Mouse (Mus musculus): Measurements from ENCODE around the gene Gcnt4. TPM values are rescaled to one million over a fixed set of nuclear protein-coding genes. Genes with fewer than 3 reads are reported as not detected.

Gcnt4 gene
- polyA plus RNA-seq, 1 experiment = 5.6 TPM

GRCm38 (mm10) chr13:96928432-96929039 is 4.0 kb downstream of the Gcnt4 start:
- H3K79me2 ChIP-seq (ENCODE audit: control insufficient read depth, insufficient read depth) = peaks cover 78% of the 10 kb centered on the region
- TF ChIP-seq MYOG (IDR thresholded peaks at IDR 0.05; ENCODE audit: control insufficient read depth, extremely low read depth, insufficient read length) = no peak
- TF ChIP-seq MYOD1 (IDR thresholded peaks at IDR 0.05; ENCODE audit: control insufficient read depth, insufficient read length, low read depth) = peak; percentile 54
- TF ChIP-seq MAX (IDR thresholded peaks at IDR 0.05) = no peak
- no peak for TF ChIP-seq CEBPB (IDR thresholded peaks at IDR 0.05; ENCODE audit: low read depth)
- TF ChIP-seq USF1 (IDR thresholded peaks at IDR 0.05; ENCODE audit: low read depth) = no peak
- no peak for TF ChIP-seq CTCF (IDR thresholded peaks at IDR 0.05; ENCODE audit: control insufficient read depth, insufficient read depth, insufficient read length)
- TF ChIP-seq FOSL1 (IDR thresholded peaks at IDR 0.05; ENCODE audit: insufficient read depth, low read length, poor library complexity, severe bottlenecking) = peak; percentile 6

GRCm38 (mm10) chr13:96932745-96933144 is 8.3 kb downstream of the Gcnt4 start:
- TF ChIP-seq MAX (IDR thresholded peaks at IDR 0.05) = no peak
- TF ChIP-seq USF1 (IDR thresholded peaks at IDR 0.05; ENCODE audit: low read depth) = no peak
- no peak for TF ChIP-seq MYOG (IDR thresholded peaks at IDR 0.05; ENCODE audit: control insufficient read depth, extremely low read depth, insufficient read length)
- no peak for TF ChIP-seq FOSL1 (IDR thresholded peaks at IDR 0.05; ENCODE audit: insufficient read depth, low read length, poor library complexity, severe bottlenecking)
- TF ChIP-seq CTCF (IDR thresholded peaks at IDR 0.05; ENCODE audit: control insufficient read depth, insufficient read depth, insufficient read length) = no peak
- no peak for TF ChIP-seq CEBPB (IDR thresholded peaks at IDR 0.05; ENCODE audit: low read depth)
- TF ChIP-seq MYOD1 (IDR thresholded peaks at IDR 0.05; ENCODE audit: control insufficient read depth, insufficient read length, low read depth) = no peak
- H3K27me3 ChIP-seq (ENCODE audit: control insufficient read depth, insufficient read depth, insufficient read length) = no peaks in the 10 kb centered on the region

More at GRCm38 (mm10) chr13:96928432-96929039, 4.0 kb downstream of the Gcnt4 start:
- no peak overlapping the region for H3ac ChIP-seq (ENCODE audit: control insufficient read depth, insufficient read length, low read depth)
- H3K4me3 ChIP-seq (ENCODE audit: insufficient read depth, poor library complexity, severe bottlenecking) = no peak overlapping the region
- H3K36me3 ChIP-seq (ENCODE audit: control insufficient read depth, insufficient read depth) = peaks cover 12% of the 10 kb centered on the region
- no peaks in the 10 kb centered on the region for H3K27me3 ChIP-seq (ENCODE audit: control insufficient read depth, insufficient read depth, insufficient read length)
- peaks cover 38% of the 10 kb centered on the region for H3K79me3 ChIP-seq (ENCODE audit: low read depth)

DNA sequence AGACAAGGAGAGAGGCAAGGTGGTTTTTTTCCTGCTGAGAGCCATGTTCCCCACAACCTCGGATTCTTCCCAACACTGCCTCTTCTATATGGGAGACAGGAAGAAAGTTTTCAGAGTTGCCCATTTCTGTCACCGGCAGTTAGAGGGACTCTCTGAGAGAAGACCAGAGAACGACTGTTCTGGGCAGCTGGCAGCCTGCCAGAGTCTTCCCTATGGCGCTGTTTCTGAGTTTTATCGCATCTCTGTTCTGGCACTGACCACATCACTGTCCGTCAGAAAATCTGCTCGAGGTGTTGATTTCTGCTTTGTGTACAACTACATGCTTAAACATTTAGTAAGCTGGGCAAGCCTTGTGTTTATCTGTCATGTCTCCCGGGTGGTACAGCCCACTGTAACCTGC is 8.9 kb downstream of the Gcnt4 start:
- TF ChIP-seq FOSL1 (IDR thresholded peaks at IDR 0.05; ENCODE audit: insufficient read depth, low read length, poor library complexity, severe bottlenecking) (no peak), MYOD1 (IDR thresholded peaks at IDR 0.05; ENCODE audit: control insufficient read depth, insufficient read length, low read depth) (no peak)
- Histone ChIP-seq H3K36me3 (ENCODE audit: control insufficient read depth, insufficient read depth) (peaks cover 22% of the 10 kb centered on the region), H3ac (ENCODE audit: control insufficient read depth, insufficient read length, low read depth) (no peak overlapping the region), H3K79me3 (ENCODE audit: low read depth) (peaks cover 22% of the 10 kb centered on the region), H3K27me3 (ENCODE audit: control insufficient read depth, insufficient read depth, insufficient read length) (no peaks in the 10 kb centered on the region), H3K4me3 (ENCODE audit: insufficient read depth, poor library complexity, severe bottlenecking) (no peak overlapping the region), H3K79me2 (ENCODE audit: control insufficient read depth, insufficient read depth) (peaks cover 52% of the 10 kb centered on the region)

More at GRCm38 (mm10) chr13:96932745-96933144, 8.3 kb downstream of the Gcnt4 start:
- no peak overlapping the region for H3K4me3 ChIP-seq (ENCODE audit: insufficient read depth, poor library complexity, severe bottlenecking)
- peaks cover 22% of the 10 kb centered on the region for H3K36me3 ChIP-seq (ENCODE audit: control insufficient read depth, insufficient read depth)
- H3ac ChIP-seq (ENCODE audit: control insufficient read depth, insufficient read length, low read depth) = no peak overlapping the region
- peaks cover 22% of the 10 kb centered on the region for H3K79me3 ChIP-seq (ENCODE audit: low read depth)
- peaks cover 52% of the 10 kb centered on the region for H3K79me2 ChIP-seq (ENCODE audit: control insufficient read depth, insufficient read depth)

- no peak overlapping the region for H3K4me3 ChIP-seq (ENCODE audit: insufficient read depth, poor library complexity, severe bottlenecking)
- H3ac ChIP-seq (ENCODE audit: control insufficient read depth, insufficient read length, low read depth) = no peak overlapping the region
- H3K36me3 ChIP-seq (ENCODE audit: control insufficient read depth, insufficient read depth) = peaks cover 20% of the 10 kb centered on the region
- H3K27me3 ChIP-seq (ENCODE audit: control insufficient read depth, insufficient read depth, insufficient read length) = no peaks in the 10 kb centered on the region
- H3K79me2 ChIP-seq (ENCODE audit: control insufficient read depth, insufficient read depth) = peaks cover 26% of the 10 kb centered on the region
- TF ChIP-seq FOSL1 (IDR thresholded peaks at IDR 0.05; ENCODE audit: insufficient read depth, low read length, poor library complexity, severe bottlenecking) (no peak), CEBPB (IDR thresholded peaks at IDR 0.05; ENCODE audit: low read depth) (no peak), MAX (IDR thresholded peaks at IDR 0.05) (no peak), MYOD1 (IDR thresholded peaks at IDR 0.05; ENCODE audit: control insufficient read depth, insufficient read length, low read depth) (no peak), USF1 (IDR thresholded peaks at IDR 0.05; ENCODE audit: low read depth) (no peak), CTCF (IDR thresholded peaks at IDR 0.05; ENCODE audit: control insufficient read depth, insufficient read depth, insufficient read length) (no peak), MYOG (IDR thresholded peaks at IDR 0.05; ENCODE audit: control insufficient read depth, extremely low read depth, insufficient read length) (no peak)
- peaks cover 6% of the 10 kb centered on the region for H3K79me3 ChIP-seq (ENCODE audit: low read depth)
Observed at GRCm38 (mm10) chr13:96936173-96936777, 11.8 kb downstream of the Gcnt4 start.

DNA sequence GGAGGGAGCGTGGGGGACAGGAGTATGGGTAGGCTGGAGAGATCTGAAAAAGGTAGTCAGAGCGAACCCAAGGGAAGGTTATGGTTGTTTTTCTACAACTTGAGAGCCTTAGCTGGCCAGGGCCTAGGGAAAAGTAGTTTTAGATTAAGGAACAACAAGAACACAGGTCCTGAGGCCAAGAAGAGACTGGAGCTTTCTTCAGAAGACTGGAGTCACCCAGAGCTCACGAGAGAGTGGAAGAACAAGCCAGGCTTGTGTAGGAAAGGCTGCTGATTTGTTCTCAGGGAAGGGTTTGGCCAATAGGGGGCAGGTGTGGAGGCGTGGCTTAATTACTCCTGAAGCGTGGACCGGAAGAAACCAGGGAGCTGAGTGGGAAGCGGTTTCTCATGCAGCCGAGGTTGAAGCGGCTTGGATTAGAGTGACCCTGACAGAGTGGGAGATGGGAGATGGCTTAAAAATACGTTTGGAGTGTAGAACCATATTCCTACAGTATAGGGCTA is 12.6 kb downstream of the Gcnt4 start:
- Histone ChIP-seq H3K79me3 (ENCODE audit: low read depth) (peaks cover 4% of the 10 kb centered on the region), H3K4me3 (ENCODE audit: insufficient read depth, poor library complexity, severe bottlenecking) (no peak overlapping the region), H3K79me2 (ENCODE audit: control insufficient read depth, insufficient read depth) (peaks cover 17% of the 10 kb centered on the region), H3K36me3 (ENCODE audit: control insufficient read depth, insufficient read depth) (peaks cover 19% of the 10 kb centered on the region), H3ac (ENCODE audit: control insufficient read depth, insufficient read length, low read depth) (no peak overlapping the region), H3K27me3 (ENCODE audit: control insufficient read depth, insufficient read depth, insufficient read length) (no peaks in the 10 kb centered on the region)
- TF ChIP-seq USF1 (IDR thresholded peaks at IDR 0.05; ENCODE audit: low read depth) = no peak
- no peak for TF ChIP-seq MAX (IDR thresholded peaks at IDR 0.05)
- no peak for TF ChIP-seq FOSL1 (IDR thresholded peaks at IDR 0.05; ENCODE audit: insufficient read depth, low read length, poor library complexity, severe bottlenecking)
- no peak for TF ChIP-seq CEBPB (IDR thresholded peaks at IDR 0.05; ENCODE audit: low read depth)

Measured in C2C12 (cell line).